Mouse (Mus musculus): ENCODE measurements around the gene Cfap57.

DNA sequence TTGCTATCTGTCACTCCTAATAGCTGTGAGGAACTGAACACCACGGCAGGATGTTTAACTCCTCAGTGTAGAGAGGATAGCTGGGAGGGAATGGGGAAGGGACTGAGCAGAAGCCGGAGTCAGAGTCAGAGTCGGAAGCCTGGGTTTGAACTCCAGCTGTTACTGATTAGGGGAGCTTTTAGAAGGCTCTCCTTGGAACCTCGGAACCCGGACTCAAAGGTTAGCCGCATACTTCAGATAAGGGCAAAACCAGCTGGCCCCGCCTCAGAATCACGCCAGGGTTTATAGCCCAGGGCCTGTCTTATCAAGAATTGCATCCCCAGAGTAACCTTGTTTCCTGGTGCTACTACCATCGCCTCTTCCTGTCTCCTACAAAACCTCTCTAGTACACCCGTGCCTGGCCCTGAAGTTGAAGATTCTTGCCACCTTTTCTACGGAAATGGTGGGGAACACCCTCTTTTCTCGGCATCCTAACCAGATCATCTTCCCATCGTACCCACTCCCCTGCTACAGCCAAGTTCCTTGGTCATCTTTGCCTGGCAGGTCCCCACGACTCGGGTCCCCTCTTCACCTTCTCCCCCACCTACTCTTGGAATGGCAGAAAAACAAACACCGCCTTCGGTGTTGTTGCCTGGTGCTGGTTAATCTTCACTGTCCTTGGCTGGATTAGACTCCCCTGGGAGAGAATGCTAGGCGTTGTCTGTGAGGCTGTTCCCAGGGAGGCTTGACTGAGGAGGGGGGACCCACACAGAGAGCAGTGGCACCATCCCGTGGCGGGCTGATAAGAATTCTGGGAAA is 103.7 kb downstream of the Cfap57 start:
- no peak for TF ChIP-seq CTCF (IDR thresholded peaks at IDR 0.05; ENCODE audit: low read depth, low read length)
- no peak for TF ChIP-seq TAL1 (conservative IDR thresholded peaks at IDR 0.05; ENCODE audit: low read depth, low read length)
